Mouse (Mus musculus) spleen, embryonic (tissue): ENCODE data around the gene Bcl11a.

Experiments used
- CTCF ChIA-PET: fragments of 350-600 bp; sonication (Branson Sonifier 250); formaldehyde crosslinking; loops from one replicate; lab custom pipeline; 2022; lab: Charles Lee

Bcl11a gene

GRCm38 (mm10) chr11:24077795-24078705 is at the start of gene Bcl11a:
TSS of gene Bcl11a (plus strand) at chr11:24078056.
- CTCF ChIA-PET = interaction anchor here (0.6 to 0.7 kb wide), 2 partner anchors 588 to 1108 kb away, joined by 3 to 6 read pairs; no protein-coding TSS in a partner anchor

- CTCF ChIA-PET = no interaction called here
Observed at GRCm38 (mm10) chr11:24044025-24044424, 33.8 kb upstream of the Bcl11a start.

GRCm38 (mm10) chr11:24049226-24050031 is 28.4 kb upstream of the Bcl11a start:
- CTCF ChIA-PET = interaction anchor here (0.7 kb wide), 1 partner anchor 64 kb away, joined by 4 read pairs; no protein-coding TSS in a partner anchor

GRCm38 (mm10) chr11:24050032-24050757 is 27.7 kb upstream of the Bcl11a start:
- CTCF ChIA-PET = interaction anchor here (0.7 kb wide), 2 partner anchors 65 to 162 kb away, joined by 3 to 4 read pairs; no protein-coding TSS in a partner anchor

- CTCF ChIA-PET = no interaction called here
Observed at GRCm38 (mm10) chr11:24052882-24053281, 25.0 kb upstream of the Bcl11a start.

GRCm38 (mm10) chr11:24059137-24059536 is 18.7 kb upstream of the Bcl11a start:
- CTCF ChIA-PET = interaction anchor here (0.7 to 0.8 kb wide), 2 partner anchors 345 to 384 kb away, joined by 4 to 13 read pairs; no protein-coding TSS in a partner anchor

- CTCF ChIA-PET = no interaction called here
Observed at GRCm38 (mm10) chr11:24060428-24060827, 17.4 kb upstream of the Bcl11a start.

- CTCF ChIA-PET = interaction anchor here (0.7 kb wide), 2 partner anchors 36 to 73 kb away, joined by 3 to 18 read pairs; no protein-coding TSS in a partner anchor
Observed at GRCm38 (mm10) chr11:24061819-24062218, 16.0 kb upstream of the Bcl11a start.

GRCm38 (mm10) chr11:24062495-24063096 is 15.3 kb upstream of the Bcl11a start:
- CTCF ChIA-PET = interaction anchor here (0.7 kb wide), 1 partner anchor 36 kb away, joined by 18 read pairs; no protein-coding TSS in a partner anchor

- CTCF ChIA-PET = no interaction called here
Observed at GRCm38 (mm10) chr11:24064221-24064620, 13.6 kb upstream of the Bcl11a start.

- CTCF ChIA-PET = no interaction called here
Observed at GRCm38 (mm10) chr11:24065313-24065712, 12.5 kb upstream of the Bcl11a start.

GRCm38 (mm10) chr11:24074021-24074591 is 3.8 kb upstream of the Bcl11a start:
- CTCF ChIA-PET = no interaction called here

- CTCF ChIA-PET = no interaction called here
Observed at GRCm38 (mm10) chr11:24074634-24075104, 3.2 kb upstream of the Bcl11a start, which contains the start of gene A830031A19Rik. TSS of gene A830031A19Rik (minus strand) at chr11:24075054.

GRCm38 (mm10) chr11:24075486-24076126 is 2.2 kb upstream of the Bcl11a start:
- CTCF ChIA-PET = interaction anchor here (0.7 kb wide), 1 partner anchor 774 kb away, joined by 27 read pairs; no protein-coding TSS in a partner anchor

GRCm38 (mm10) chr11:24076127-24076650 is 1.7 kb upstream of the Bcl11a start:
- CTCF ChIA-PET = interaction anchor here (0.7 kb wide), 1 partner anchor 774 kb away, joined by 27 read pairs; no protein-coding TSS in a partner anchor

GRCm38 (mm10) chr11:24076821-24077730 is 780 bp upstream of the Bcl11a start:
- CTCF ChIA-PET = no interaction called here

- CTCF ChIA-PET = interaction anchor here (0.6 to 0.7 kb wide), 2 partner anchors 588 to 1108 kb away, joined by 3 to 6 read pairs; no protein-coding TSS in a partner anchor
Observed at GRCm38 (mm10) chr11:24078706-24079316, 955 bp downstream of the Bcl11a start.
